Mouse (Mus musculus) kidney, adult 2 months (tissue): ENCODE measurements around the gene Szt2. TPM values are rescaled to one million over a fixed set of nuclear protein-coding genes. Genes with fewer than 3 reads are reported as not detected.

ENCODE experiments used
- DNase-seq: peaks from one replicate; pipeline ENCODE4 v3.0.0; 2021
- H3K27ac ChIP-seq: fragments of 200-500 bp; 2 replicates; pipeline ENCODE4 v1.5.1; 2012; ENCODE audit warnings: low read depth, low read length, control low read depth, inconsistent platforms; ENCODE audit not compliant: insufficient read depth
- H3K27me3 ChIP-seq: fragments of 200-500 bp; replicated peaks from 2 replicates; pipeline ENCODE4 v1.6.1; 2012; ENCODE audit warnings: mild to moderate bottlenecking, moderate library complexity, low read length, inconsistent platforms; ENCODE audit not compliant: control insufficient read depth, insufficient read depth
- H3K36me3 ChIP-seq: fragments of 200-500 bp; 2 replicates; pipeline ENCODE4 v1.6.1; 2012; ENCODE audit warnings: mild to moderate bottlenecking, moderate library complexity, low read length, inconsistent platforms; ENCODE audit not compliant: control insufficient read depth, insufficient read depth
- H3K4me1 ChIP-seq: fragments of 200-500 bp; 2 replicates; pipeline ENCODE4 v1.6.1; 2011; ENCODE audit warnings: low read length; ENCODE audit not compliant: control insufficient read depth, insufficient read depth
- H3K4me3 ChIP-seq: fragments of 200-500 bp; 2 replicates; pipeline ENCODE4 v1.5.1; 2011; ENCODE audit warnings: mild to moderate bottlenecking, low read depth, low read length, control low read depth; ENCODE audit not compliant: insufficient read depth
- CTCF ChIP-seq: fragments of 200-500 bp; conservative IDR thresholded peaks from 2 replicates; pipeline ENCODE4 v1.5.1; 2011; ENCODE audit warnings: low read depth, mild to moderate bottlenecking, control low read depth, low read length, moderate library complexity, mixed read lengths; ENCODE audit not compliant: insufficient read depth, insufficient read length
- POLR2A ChIP-seq: fragments of 200-500 bp; IDR thresholded peaks from one replicate; pipeline ENCODE4 v1.6.1; 2011; ENCODE audit warnings: low read depth, low read length, control low read depth
- WGBS: fragments of 180-500 bp; shearing (Covaris S2); methylation state at CpG from one replicate; pipeline ENCODE4 v1.1.7; 2018; 5-methylcytosine and 5-hydroxymethylcytosine counted together
- polyA plus RNA-seq: library from polyadenylated mRNA; depleted of rRNA; stranded (reverse); fragments of >200 nt; gene quantifications from 2 replicates; pipeline ENCODE4 v1.2.3, GENCODE M21; 2012; rRNA removed

The Szt2 gene
- polyA plus RNA-seq, 1 experiment: 20.1 TPM

- 42% methylated on average over 8 of the region's 8 CpGs for WGBS
- H3K27me3 ChIP-seq: no peaks in the 10 kb centered on the region
- DNase-seq: no peak
- no peak overlapping the region for H3K27ac ChIP-seq
- H3K4me1 ChIP-seq: no peaks in the 10 kb centered on the region
- TF ChIP-seq POLR2A (no peak), CTCF (no peak)
- no peak overlapping the region for H3K4me3 ChIP-seq
- no peaks in the 10 kb centered on the region for H3K36me3 ChIP-seq
These were observed 89.2 kb downstream of the Szt2 start for GRCm38 (mm10) chr4:118319706-118320344.

GRCm38 (mm10) chr4:118316662-118317061 is 92.4 kb downstream of the Szt2 start:
- DNase-seq: no peak
- WGBS: 85% methylated on average over 4 of the region's 4 CpGs
- no peak overlapping the region for H3K4me3 ChIP-seq
- TF ChIP-seq POLR2A: no peak
- no peak for TF ChIP-seq CTCF
- no peak overlapping the region for H3K27ac ChIP-seq
- no peaks in the 10 kb centered on the region for H3K27me3 ChIP-seq
- no peaks in the 10 kb centered on the region for H3K36me3 ChIP-seq
- no peaks in the 10 kb centered on the region for H3K4me1 ChIP-seq

- H3K4me1 ChIP-seq: no peaks in the 10 kb centered on the region
- no peak for DNase-seq
- whole genome bisulfite sequencing: 34% methylated on average over 8 of the region's 8 CpGs
These were observed 93.8 kb downstream of the Szt2 start for GRCm38 (mm10) chr4:118315286-118315685.

More at GRCm38 (mm10) chr4:118315286-118315685, 93.8 kb downstream of the Szt2 start:
- TF ChIP-seq POLR2A (no peak), CTCF (no peak)
- no peaks in the 10 kb centered on the region for H3K36me3 ChIP-seq
- H3K4me3 ChIP-seq: no peak overlapping the region
- H3K27me3 ChIP-seq: no peaks in the 10 kb centered on the region
- no peak overlapping the region for H3K27ac ChIP-seq

Other genes with a start within 250 kb of the Szt2 start
- gene Kdm4a, start 229.2 kb downstream of the Szt2 start, polyA plus RNA-seq: 31.9 and 34.0 TPM in 2 replicates
- 89.9 and 114 TPM in 2 replicates for gene Ptprf, start 117.9 kb downstream of the Szt2 start, polyA plus RNA-seq
- gene Med8, start 64 bp upstream of the Szt2 start, polyA plus RNA-seq: 27.6 and 31.0 TPM in 2 replicates
- 303 and 333 TPM in 2 replicates for gene Elovl1, start 18.8 kb upstream of the Szt2 start, polyA plus RNA-seq
- 3.1 and 3.6 TPM in 2 replicates for gene Cdc20, start 28.1 kb upstream of the Szt2 start, polyA plus RNA-seq
- 0.03 and 0.11 TPM in 2 replicates for gene Mpl, start 48.2 kb upstream of the Szt2 start, polyA plus RNA-seq
- 44.5 and 51.8 TPM in 2 replicates for gene Tie1, start 80.8 kb upstream of the Szt2 start, polyA plus RNA-seq
- gene 2610528J11Rik, start 117.7 kb upstream of the Szt2 start, polyA plus RNA-seq: 166 and 182 TPM in 2 replicates
- gene Tmem125, start 134.8 kb upstream of the Szt2 start, polyA plus RNA-seq: 30.3 and 44.7 TPM in 2 replicates
- 0.06 and 0.08 TPM in 2 replicates for gene Cfap57, start 211.5 kb upstream of the Szt2 start, polyA plus RNA-seq
- 24.0 and 29.4 TPM in 2 replicates for gene Ebna1bp2, start 211.5 kb upstream of the Szt2 start, polyA plus RNA-seq
- gene Olfr62, start 249.7 kb upstream of the Szt2 start, polyA plus RNA-seq: not detected in 2 replicates